Mouse (Mus musculus) CH12.LX (cell line): Measurements from ENCODE around the gene Lrrc4. TPM values are rescaled to one million over a fixed set of nuclear protein-coding genes. Genes with fewer than 3 reads are reported as not detected.
A peak's percentile ranks its signal among the peaks of the same experiment; 100 is the strongest.

ENCODE experiments used
- DNase-seq: peaks from one replicate; pipeline ENCODE4 v3.0.0-alpha.2; 2013; ENCODE audit errors: extremely low read depth
- H3K27ac ChIP-seq: 2 replicates; pipeline ENCODE4 v1.5.1; 2012; ENCODE audit warnings: low read depth, mild to moderate bottlenecking, control low read depth, moderate library complexity; ENCODE audit not compliant: insufficient read depth
- H3K27me3 ChIP-seq: replicated peaks from 2 replicates; pipeline ENCODE3; 2012; ENCODE audit warnings: inconsistent platforms
- H3K36me3 ChIP-seq, 2 experiments: replicated peaks in 1 of 2; 2 replicates each; pipeline versions ENCODE3 to v1.6.1; 2012; ENCODE audit warnings: inconsistent platforms in 1 of 2, low read length in 1 of 2, mild to moderate bottlenecking in 1 of 2, mixed read lengths in 1 of 2, moderate library complexity in 1 of 2; ENCODE audit not compliant: control insufficient read depth in 1 of 2, insufficient read depth in 1 of 2
- H3K4me1 ChIP-seq, 2 experiments: 2 replicates each; pipeline ENCODE4 v1.6.1; 2012; ENCODE audit warnings: inconsistent platforms in 1 of 2, moderate library complexity in 1 of 2; ENCODE audit not compliant: insufficient read depth in 2 of 2, control insufficient read depth in 1 of 2
- H3K4me2 ChIP-seq: 2 replicates; pipeline ENCODE4 v1.6.1; 2012; ENCODE audit warnings: low read depth, mild to moderate bottlenecking, control low read depth; ENCODE audit not compliant: poor library complexity, insufficient read depth, severe bottlenecking
- H3K4me3 ChIP-seq, 3 experiments: fragments of 150-350 bp in 1 of 3; sonication (generic) in 1 of 3; replicated peaks in 1 of 3; 2 replicates each; pipeline versions ENCODE3 to v1.5.1; 2011 to 2012; ENCODE audit warnings: low read depth in 2 of 3, low read length in 2 of 3, mild to moderate bottlenecking in 2 of 3, moderate library complexity in 2 of 3, control low read depth in 1 of 3, improper control_type of control experiment in 1 of 3, inconsistent platforms in 1 of 3, mixed read lengths in 1 of 3; ENCODE audit not compliant: poor library complexity in 1 of 3
- H3K79me2 ChIP-seq: replicated peaks from 2 replicates; pipeline ENCODE4 v1.6.1; 2012; ENCODE audit warnings: mild to moderate bottlenecking, moderate library complexity; ENCODE audit not compliant: control insufficient read depth, poor library complexity, insufficient read depth, severe bottlenecking; ENCODE audit errors: extremely low read depth
- H3K9ac ChIP-seq: 2 replicates; pipeline ENCODE4 v1.6.1; 2012; ENCODE audit warnings: low read depth, mild to moderate bottlenecking, control low read depth, moderate library complexity; ENCODE audit not compliant: insufficient read depth
- H3K9me3 ChIP-seq: replicated peaks from 2 replicates; pipeline ENCODE3; 2012; ENCODE audit warnings: low read length, inconsistent platforms, mixed read lengths
- BHLHE40 ChIP-seq: IDR thresholded peaks from 2 replicates; pipeline ENCODE4 v1.6.1; 2011; ENCODE audit warnings: mild to moderate bottlenecking, low read depth, low read length, improper control_type of control experiment
- CHD2 ChIP-seq: IDR thresholded peaks from 2 replicates; pipeline ENCODE4 v1.6.1; 2011; ENCODE audit warnings: low read length, improper control_type of control experiment
- CTCF ChIP-seq, 2 experiments: IDR thresholded peaks in 1 of 2; conservative IDR thresholded peaks in 1 of 2; 2 replicates each; pipeline ENCODE4 v1.5.1; 2011 to 2012; ENCODE audit warnings: low read depth in 2 of 2, low read length in 2 of 2, improper control_type of control experiment in 1 of 2, inconsistent platforms in 1 of 2, mild to moderate bottlenecking in 1 of 2, moderate library complexity in 1 of 2
- E2F4 ChIP-seq: IDR thresholded peaks from 2 replicates; pipeline ENCODE4 v1.6.1; 2011; ENCODE audit warnings: low read depth, low read length, improper control_type of control experiment; ENCODE audit not compliant: insufficient replicate concordance
- ELF1 ChIP-seq: IDR thresholded peaks from 2 replicates; pipeline ENCODE4 v1.6.1; 2014; ENCODE audit warnings: low read depth, mild to moderate bottlenecking, inconsistent platforms, low read length, improper control_type of control experiment
- EP300 ChIP-seq: IDR thresholded peaks from 2 replicates; pipeline ENCODE4 v1.6.1; 2011; ENCODE audit warnings: low read length, improper control_type of control experiment
- ETS1 ChIP-seq: conservative IDR thresholded peaks from 2 replicates; pipeline ENCODE4 v1.6.1; 2012; ENCODE audit warnings: low read depth, mild to moderate bottlenecking, inconsistent platforms, low read length, improper control_type of control experiment, moderate library complexity
- GABPA ChIP-seq: IDR thresholded peaks from 2 replicates; pipeline ENCODE4 v1.6.1; 2012; ENCODE audit warnings: low read depth, low read length, improper control_type of control experiment, inconsistent platforms; ENCODE audit not compliant: insufficient replicate concordance
- IRF4 ChIP-seq: IDR thresholded peaks from 2 replicates; pipeline ENCODE4 v1.6.1; 2014; ENCODE audit warnings: low read depth, mild to moderate bottlenecking, inconsistent platforms, low read length, improper control_type of control experiment
- JUN ChIP-seq: IDR thresholded peaks from 2 replicates; pipeline ENCODE4 v1.6.1; 2011; ENCODE audit warnings: low read depth, mild to moderate bottlenecking, low read length, improper control_type of control experiment, moderate library complexity; ENCODE audit not compliant: insufficient read depth
- KAT2A ChIP-seq: IDR thresholded peaks from 2 replicates; pipeline ENCODE4 v1.6.1; 2012; ENCODE audit warnings: low read length, improper control_type of control experiment, inconsistent platforms; ENCODE audit not compliant: insufficient replicate concordance
- MAFK ChIP-seq: IDR thresholded peaks from 2 replicates; pipeline ENCODE4 v1.6.1; 2011; ENCODE audit warnings: low read length, improper control_type of control experiment; ENCODE audit not compliant: insufficient replicate concordance
- MAX ChIP-seq: IDR thresholded peaks from 2 replicates; pipeline ENCODE4 v1.6.1; 2011; ENCODE audit warnings: low read length, improper control_type of control experiment
- MAZ ChIP-seq: IDR thresholded peaks from 2 replicates; pipeline ENCODE4 v1.6.1; 2012; ENCODE audit warnings: low read depth, mild to moderate bottlenecking, inconsistent platforms, low read length, improper control_type of control experiment, moderate library complexity
- MEF2A ChIP-seq: IDR thresholded peaks from 2 replicates; pipeline ENCODE4 v1.6.1; 2014; ENCODE audit warnings: low read depth, mild to moderate bottlenecking, inconsistent platforms, low read length, improper control_type of control experiment, borderline replicate concordance
- MXI1 ChIP-seq: IDR thresholded peaks from 2 replicates; pipeline ENCODE4 v1.6.1; 2011; ENCODE audit warnings: mild to moderate bottlenecking, low read depth, low read length, improper control_type of control experiment
- MYC ChIP-seq: IDR thresholded peaks from 2 replicates; pipeline ENCODE4 v1.6.1; 2011; ENCODE audit warnings: low read depth, mild to moderate bottlenecking, improper control_type of control experiment, low read length
- NRF1 ChIP-seq: IDR thresholded peaks from 2 replicates; pipeline ENCODE4 v1.6.1; 2014; ENCODE audit warnings: low read depth, mild to moderate bottlenecking, inconsistent platforms, low read length, improper control_type of control experiment, moderate library complexity
- POLR2A ChIP-seq: IDR thresholded peaks from 2 replicates; pipeline ENCODE4 v1.6.1; 2011; ENCODE audit warnings: low read depth, mild to moderate bottlenecking, improper control_type of control experiment, low read length
- USF1 ChIP-seq: IDR thresholded peaks from 2 replicates; pipeline ENCODE4 v1.6.1; 2014; ENCODE audit warnings: low read depth, mild to moderate bottlenecking, inconsistent platforms, low read length, improper control_type of control experiment
- ZC3H11A ChIP-seq: IDR thresholded peaks from 2 replicates; pipeline ENCODE4 v1.6.1; 2012; ENCODE audit warnings: low read depth, mild to moderate bottlenecking, inconsistent platforms, low read length, improper control_type of control experiment
- ZKSCAN1 ChIP-seq: IDR thresholded peaks from 2 replicates; pipeline ENCODE4 v1.6.1; 2012; ENCODE audit warnings: low read depth, inconsistent platforms, low read length, improper control_type of control experiment, borderline replicate concordance
- ZNF384 ChIP-seq: IDR thresholded peaks from 2 replicates; pipeline ENCODE4 v1.6.1; 2012; ENCODE audit warnings: low read depth, low read length, improper control_type of control experiment, inconsistent platforms
- dilution Hi-C: fragments of 300-500 bp; cut with MboI; formaldehyde crosslinking; loops from 2 replicates; pipeline ENCODE4 v1.14.3; 2020; ENCODE audit warnings: low sequenced_read_pairs; ENCODE audit not compliant: extremely low pct_unique_long_range_greater_than_20kb, extremely low pct_ligation_motif_present
- in situ Hi-C: fragments of 300-500 bp; cut with MboI; formaldehyde crosslinking; loops from 3 replicates; pipeline ENCODE4 v1.14.3; 2019; ENCODE audit warnings: low sequenced_read_pairs, low pct_ligation_motif_present, low pct_unique_long_range_greater_than_20kb, mixed read lengths
- polyA plus RNA-seq: library from polyadenylated mRNA; unstranded; fragments of >175 nt; gene quantifications from 2 replicates; pipeline ENCODE4 v1.2.1, GENCODE M21; 2012; ENCODE audit warnings: low read depth; ENCODE audit not compliant: insufficient read length
- total RNA-seq, 2 experiments: library from RNA; depleted of rRNA; stranded (reverse); fragments of 300-350 nt in 1 of 2; fragments of >200 nt in 1 of 2; gene quantifications; 2 replicates each; pipeline ENCODE4 v1.2.3; 2012 to 2014

Lrrc4 gene
- total and polyA plus RNA-seq, 3 experiments: 0.09 to 0.55 TPM; not detected in 1

- Histone ChIP-seq H3K79me2 (peaks cover 2% of the 10 kb centered on the region; the same call in 1 of the 2 replicates), H3K4me2 (no peak overlapping the region), H3K4me3 (no peak overlapping the region), H3K27me3 (no peaks in the 10 kb centered on the region), H3K4me1 (peaks cover 4 to 41% of the 10 kb centered on the region in 2 experiments), H3K9me3 (no peaks in the 10 kb centered on the region), H3K27ac (no peak overlapping the region), H3K36me3 (peaks cover 20 to 65% of the 10 kb centered on the region in 2 experiments), H3K9ac (no peak overlapping the region)
- dilution Hi-C loops: no loop called here
- in situ Hi-C loops: no loop called here
- TF ChIP-seq BHLHE40: no peak
- no peak for TF ChIP-seq KAT2A
- TF ChIP-seq POLR2A: no peak
- TF ChIP-seq ELF1: no peak
- no peak for TF ChIP-seq IRF4
- TF ChIP-seq JUN: no peak
- no peak for TF ChIP-seq E2F4
- no peak for TF ChIP-seq MYC
- no peak for TF ChIP-seq GABPA
- TF ChIP-seq ZNF384: no peak
- TF ChIP-seq CTCF (conservative IDR thresholded peaks at IDR 0.05 in 1 of 2, IDR thresholded peaks at IDR 0.05 in 1 of 2; ENCODE audit: low read depth in 2 of 2, low read length in 2 of 2): no peak
- TF ChIP-seq NRF1: no peak
- no peak for TF ChIP-seq ZKSCAN1
- no peak for TF ChIP-seq ETS1
- TF ChIP-seq MAX: no peak
- no peak for TF ChIP-seq ZC3H11A
- TF ChIP-seq CHD2: no peak
- no peak for TF ChIP-seq MAFK
- no peak for TF ChIP-seq MXI1
- DNase-seq: no peak
These were observed 106.8 kb downstream of the Lrrc4 start for GRCm38 (mm10) chr6:28724776-28725175.

GRCm38 (mm10) chr6:28723059-28723458, 108.5 kb downstream of the Lrrc4 start:
- Histone ChIP-seq H3K9ac (no peak overlapping the region), H3K4me3 (no peak overlapping the region), H3K4me2 (no peak overlapping the region; the same call in 1 of the 2 replicates), H3K27me3 (no peaks in the 10 kb centered on the region), H3K4me1 (peaks cover 4 to 32% of the 10 kb centered on the region in 2 experiments), H3K27ac (no peak overlapping the region), H3K36me3 (peaks cover 20 to 66% of the 10 kb centered on the region in 2 experiments), H3K79me2 (peaks cover 2% of the 10 kb centered on the region; the same call in 1 of the 2 replicates), H3K9me3 (no peaks in the 10 kb centered on the region)
- DNase-seq: no peak
- dilution Hi-C loops: no loop called here
- in situ Hi-C loops: no loop called here
- TF ChIP-seq EP300 (peak; percentile 37; the same call in 1 of the 2 replicates), MEF2A (peak; percentile 42; the same call in 1 of the 2 replicates), MAZ (no peak), MAFK (no peak), IRF4 (no peak), ZNF384 (0 out of 2 replicates have a peak, but pooled peaks have one; percentile 39), USF1 (no peak)
